Mouse (Mus musculus) lung, postnatal 36 days (tissue): ENCODE measurements at regions not wholly inside any gene's neighbourhood (a gene's known extent, or its start where the extent isn't known, plus 50 kb on each side); places are given as distances from the start of the nearest gene placed in this dataset.
A peak's percentile ranks its signal among the peaks of the same experiment; 100 is the strongest.

Experiments
- DNase-seq: peaks from one replicate; pipeline ENCODE4 v3.0.0; 2022; ENCODE audit warnings: mixed read lengths

DNA sequence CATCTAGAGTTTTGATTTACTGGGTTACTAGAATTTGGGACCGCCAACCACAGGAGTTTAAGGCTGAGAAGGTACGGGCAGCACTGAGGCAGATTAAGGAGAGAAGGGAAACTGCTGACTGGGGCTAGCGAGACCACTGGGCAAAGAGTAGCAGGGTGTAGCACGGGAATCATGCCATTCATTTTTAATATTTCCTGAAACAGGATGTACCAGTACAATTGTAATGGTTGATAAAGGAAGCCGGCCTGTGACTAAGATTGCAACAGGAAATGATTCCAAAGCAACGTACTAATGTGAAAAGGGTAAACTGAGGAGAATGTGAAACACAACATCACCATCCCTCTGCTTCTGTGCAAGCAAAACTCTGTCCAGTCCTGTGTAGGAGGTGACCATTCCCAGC lies 118.3 kb upstream of the Ift57 start:
- peak; percentile 69 for DNase-seq

DNA sequence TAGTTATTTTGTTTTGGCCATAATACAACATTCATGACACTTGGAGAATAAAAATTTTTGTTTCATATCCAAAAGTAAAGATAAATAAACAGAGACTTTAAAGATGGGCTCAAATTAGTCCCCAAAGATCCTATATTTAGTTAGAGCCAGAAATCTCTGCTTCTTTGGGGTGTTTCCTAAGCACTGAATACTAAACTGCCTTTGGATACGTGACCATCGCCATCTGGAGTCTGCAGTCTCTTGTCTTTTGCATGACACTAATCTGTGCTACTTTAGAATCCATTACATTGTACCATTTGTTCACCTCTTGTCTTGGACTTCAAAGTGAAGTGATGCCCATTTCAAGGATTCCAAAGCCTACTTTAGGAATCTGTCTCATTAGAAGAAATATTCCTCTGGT lies 92.5 kb upstream of the Ift57 start:
- DNase-seq: no peak

DNA sequence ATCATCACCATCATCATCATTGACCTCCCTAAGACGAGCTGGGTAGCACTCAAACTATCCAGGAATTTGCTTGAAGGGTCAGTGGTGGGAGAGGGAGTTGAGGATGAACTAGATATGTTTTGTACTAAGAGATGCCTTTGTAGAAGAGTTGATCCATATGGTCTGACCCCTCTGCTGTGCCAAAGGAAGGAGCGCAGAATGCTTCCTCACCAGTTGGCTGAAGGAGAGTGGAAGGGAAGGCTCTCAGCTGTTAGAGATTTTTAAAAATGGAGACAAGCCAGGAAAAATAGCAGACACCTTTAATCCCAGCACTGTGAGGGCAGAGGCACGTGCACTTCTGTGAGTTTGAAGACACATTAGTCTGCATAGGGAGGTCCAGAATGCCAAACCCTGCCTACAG lies 84.2 kb upstream of the Ift57 start:
- no peak for DNase-seq

DNA sequence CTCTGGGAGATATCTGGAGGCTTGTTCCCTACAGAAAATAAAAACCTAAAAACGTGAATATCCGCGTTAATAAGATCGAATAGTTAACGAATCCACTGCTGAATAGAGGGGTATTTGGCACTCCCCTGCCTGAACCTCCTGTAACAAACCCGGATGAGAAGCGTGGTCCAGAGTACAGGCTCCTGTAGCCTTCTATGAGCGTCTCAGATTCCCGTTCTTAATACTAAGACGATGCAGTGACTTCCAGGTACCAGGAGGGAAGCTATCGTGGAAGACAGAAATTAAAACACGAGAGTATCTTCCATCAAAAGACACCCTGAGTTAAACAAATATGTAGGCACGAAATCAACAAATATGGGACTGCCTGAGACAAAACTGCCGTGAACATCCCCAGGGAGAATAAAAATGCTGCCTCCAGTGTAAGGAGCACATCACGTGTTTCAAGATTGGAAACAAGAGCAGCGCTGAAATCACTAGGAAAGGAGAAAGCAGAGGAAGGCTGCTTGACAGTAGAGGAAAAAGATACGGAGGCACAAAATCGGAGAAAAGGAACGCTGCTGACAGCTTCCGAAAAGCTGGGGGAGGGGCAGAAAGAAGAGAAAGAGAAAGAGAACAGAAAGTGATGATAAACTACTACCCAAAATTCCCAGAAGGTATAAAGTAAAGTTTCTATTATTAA lies 83.6 kb upstream of the Ift57 start:
- no peak for DNase-seq

DNA sequence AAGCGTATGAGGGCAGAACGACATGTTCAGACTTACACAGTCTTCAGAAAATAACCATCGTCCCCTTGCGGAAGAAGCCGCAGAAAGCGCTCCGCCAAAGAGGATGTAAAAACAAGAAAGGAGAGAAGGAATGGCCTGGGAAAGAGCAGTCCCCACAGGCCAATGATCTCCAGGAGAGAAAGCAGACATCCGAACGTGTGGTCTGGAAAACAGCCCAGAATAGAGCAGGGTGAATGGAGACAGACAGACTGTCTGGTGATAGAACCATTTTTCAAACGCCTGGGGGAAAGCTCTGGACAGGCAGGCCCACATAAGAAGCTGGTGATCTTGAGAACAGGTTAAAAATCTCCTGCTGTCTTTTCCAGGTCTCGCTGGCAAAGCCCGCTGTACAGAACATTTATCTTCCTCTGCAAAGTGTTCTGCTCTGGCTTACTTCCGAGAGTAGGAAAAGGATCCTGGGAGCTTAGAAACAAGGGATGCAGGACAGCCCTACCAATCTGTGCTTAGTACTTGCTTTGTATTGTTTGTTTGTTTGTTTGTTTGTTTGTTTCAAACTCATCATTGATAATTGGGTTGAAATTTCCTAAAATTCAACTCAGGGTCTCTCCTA lies 82.7 kb upstream of the Ift57 start:
- no peak for DNase-seq

DNA sequence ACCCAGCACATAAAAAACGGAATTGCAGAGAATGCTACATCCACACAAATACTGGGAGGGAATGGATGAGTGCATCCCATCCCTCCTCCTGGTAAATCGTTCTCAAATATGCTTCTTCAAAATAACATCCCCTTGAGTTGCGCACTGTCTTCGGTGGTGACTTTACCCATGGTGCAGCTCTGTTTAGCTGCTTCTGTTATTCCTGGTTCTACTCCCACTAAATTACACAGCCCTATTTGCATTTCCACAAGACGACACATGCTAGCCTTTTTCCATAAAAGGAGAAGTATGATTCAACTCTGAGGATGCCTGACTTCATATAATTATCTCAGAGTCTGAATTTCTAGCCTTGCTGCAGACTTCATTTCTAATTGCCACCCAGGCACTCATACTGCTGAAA lies 65.5 kb upstream of the Ift57 start:
- no peak for DNase-seq

DNA sequence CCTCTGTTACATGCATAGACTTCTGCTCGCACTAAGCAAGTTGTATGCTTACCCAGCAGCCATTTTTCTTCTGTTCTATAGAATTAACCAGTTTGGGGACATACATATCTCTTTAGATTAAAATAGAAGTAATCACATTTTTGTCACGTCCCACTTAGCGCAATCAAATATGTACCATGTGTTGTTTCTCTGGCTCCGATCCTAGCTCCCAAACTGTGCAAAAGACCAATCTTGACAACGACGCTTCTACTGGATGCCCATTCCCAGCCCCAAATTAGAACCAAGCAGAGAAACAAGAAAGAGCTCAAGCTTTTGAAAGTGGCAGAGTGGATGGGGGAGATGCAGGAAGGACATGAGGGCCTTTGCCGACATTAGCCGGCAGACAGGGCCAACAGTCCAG lies 63.5 kb upstream of the Ift57 start:
- DNase-seq: no peak

DNA sequence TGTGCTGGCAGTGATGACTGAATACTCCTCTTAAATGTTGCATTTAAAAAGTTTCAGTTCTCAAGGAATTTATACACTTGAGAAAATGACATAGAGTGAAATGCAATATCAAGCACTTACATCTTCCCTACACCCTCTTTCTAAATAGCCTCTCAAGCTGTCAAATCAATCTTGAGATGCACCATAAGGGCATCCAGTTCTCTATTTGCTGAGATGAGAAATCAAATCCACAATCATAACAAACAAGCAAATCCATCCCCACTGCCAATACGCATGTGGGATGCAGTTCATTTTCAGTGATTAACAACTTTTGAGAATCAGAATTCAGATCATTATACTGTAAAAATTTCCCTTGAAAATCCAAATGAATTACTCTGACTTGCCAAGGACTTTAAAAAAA lies 62.6 kb upstream of the Ift57 start:
- DNase-seq: no peak

DNA sequence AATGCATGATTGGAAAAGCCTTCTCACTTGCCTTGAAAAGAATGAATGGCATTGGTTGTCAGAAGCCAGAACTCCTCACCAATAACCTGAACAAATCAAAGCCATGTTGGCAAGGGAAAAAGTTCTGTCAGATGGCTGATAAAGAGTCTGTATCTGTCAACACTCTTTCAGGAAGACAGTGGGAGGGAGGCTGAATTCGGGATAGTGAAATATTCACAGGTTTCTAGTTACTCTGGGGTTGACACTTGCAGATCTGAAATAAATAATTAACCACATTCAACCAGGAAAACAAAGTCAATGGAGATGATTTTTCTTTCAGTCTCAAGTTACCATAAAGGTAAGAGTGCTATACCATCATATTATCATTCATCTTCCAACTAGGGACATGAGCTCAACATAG lies 56.3 kb upstream of the Ift57 start:
- DNase-seq: no peak

DNA sequence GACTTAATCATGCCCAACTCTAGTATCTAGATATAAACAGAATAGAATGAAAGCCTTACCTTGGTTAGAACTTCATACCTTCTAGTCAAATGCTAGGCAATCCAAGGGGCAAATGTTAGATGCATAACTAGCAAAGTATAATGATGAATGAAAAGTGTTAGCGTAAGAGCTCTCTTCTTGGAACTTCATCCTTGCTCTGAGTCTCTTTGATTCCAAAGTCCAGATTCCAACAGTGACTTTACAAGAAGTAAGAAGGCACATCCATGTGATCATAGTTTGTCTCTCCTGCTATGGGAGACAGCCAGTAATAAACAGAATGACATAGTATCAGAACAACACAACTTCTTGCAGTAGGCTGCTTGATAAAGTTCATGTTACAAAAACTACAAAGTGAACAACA lies 54.6 kb upstream of the Ift57 start:
- no peak for DNase-seq

DNA sequence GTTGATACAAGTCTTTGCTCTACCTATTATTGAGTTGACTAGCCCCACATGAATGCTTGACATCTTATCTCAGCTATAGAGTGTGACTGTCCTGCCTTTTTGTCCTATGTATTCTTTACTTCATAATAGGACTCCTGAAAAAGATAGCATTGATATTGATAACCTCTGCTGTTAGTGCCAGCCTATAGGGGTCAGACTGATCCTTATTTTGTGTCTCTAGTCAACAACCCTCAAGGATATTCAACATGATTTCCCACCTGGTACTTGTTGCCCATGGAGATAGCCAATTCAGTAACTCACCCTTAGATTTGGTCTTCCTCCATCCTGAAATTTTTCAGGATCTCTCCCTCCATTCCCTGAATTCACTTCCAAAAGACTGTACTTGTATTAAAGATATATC lies 52.6 kb upstream of the Ift57 start:
- DNase-seq: no peak
